Mouse (Mus musculus): ENCODE measurements around the gene Gramd1c.

Gene Gramd1c

DNA sequence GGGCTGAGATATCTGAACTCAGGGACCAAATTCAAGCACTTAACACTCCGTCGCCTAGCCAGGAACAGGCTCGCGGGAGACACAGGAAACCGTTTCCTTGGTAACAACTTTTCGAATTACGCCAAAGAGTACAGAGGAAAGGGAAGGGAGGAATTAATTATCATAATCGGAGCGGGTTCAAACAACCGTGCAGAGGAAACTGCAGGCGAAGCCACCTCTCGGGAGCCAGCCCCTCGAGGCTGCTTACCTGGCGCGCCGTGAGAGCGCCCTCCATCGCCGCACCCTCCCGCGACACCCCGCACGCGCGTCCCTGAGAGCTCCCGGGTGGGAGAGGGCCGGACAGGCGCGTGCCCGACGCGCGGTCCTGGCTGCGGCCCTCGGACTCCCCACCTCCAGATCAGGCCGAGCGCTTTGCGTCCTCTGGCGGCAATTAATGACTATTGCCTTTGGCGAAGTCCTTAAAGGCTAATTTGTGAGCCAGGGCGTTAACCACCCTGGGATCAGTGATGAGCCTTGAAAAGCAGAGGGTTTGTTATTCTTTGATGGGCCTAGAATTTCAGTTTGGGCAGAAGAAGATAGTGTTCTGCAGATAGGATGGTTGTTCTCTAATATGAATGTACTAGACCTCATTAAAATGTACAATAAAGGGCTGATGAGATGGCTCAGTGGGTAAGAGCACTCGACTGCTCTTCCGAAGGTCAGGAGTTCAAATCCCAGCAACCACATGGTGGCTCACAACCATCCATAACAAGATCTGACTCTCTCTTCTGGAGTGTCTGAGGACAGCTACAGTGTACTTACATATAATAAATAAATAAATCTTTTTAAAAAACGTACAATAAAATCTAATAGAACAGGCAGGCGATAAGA, at the start of gene Gramd1c:
TSS of gene Gramd1c (minus strand) at position 321 of the 870 bp plus-strand sequence.
- DNase-seq: peak; percentile 45

DNA sequence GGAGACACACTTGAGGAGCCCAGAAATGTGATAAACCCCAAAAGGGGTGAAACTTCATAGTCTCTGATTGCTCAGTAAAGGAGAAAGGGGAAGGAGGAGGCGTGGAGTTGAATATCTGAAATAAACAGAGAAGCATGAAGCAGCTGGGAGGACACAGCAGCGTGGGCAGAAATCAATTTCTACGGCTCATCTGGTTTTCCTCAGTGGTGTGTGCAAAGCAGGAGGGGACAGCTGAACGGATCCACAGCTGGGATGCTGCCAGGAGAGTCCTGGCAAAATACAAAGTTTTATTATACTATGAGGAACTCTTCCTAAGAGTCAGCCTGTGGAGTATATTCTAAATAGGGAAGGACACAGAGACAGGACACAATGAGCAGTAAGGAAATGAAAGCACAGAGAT, 45.9 kb upstream of the Gramd1c start:
- DNase-seq: no peak

GRCm38 (mm10) chr16:44105211-44105610, 42.1 kb upstream of the Gramd1c start:
- DNase-seq: peak; percentile 59

- DNase-seq: no peak
These were observed 40.9 kb upstream of the Gramd1c start for GRCm38 (mm10) chr16:44103806-44104766.

DNA sequence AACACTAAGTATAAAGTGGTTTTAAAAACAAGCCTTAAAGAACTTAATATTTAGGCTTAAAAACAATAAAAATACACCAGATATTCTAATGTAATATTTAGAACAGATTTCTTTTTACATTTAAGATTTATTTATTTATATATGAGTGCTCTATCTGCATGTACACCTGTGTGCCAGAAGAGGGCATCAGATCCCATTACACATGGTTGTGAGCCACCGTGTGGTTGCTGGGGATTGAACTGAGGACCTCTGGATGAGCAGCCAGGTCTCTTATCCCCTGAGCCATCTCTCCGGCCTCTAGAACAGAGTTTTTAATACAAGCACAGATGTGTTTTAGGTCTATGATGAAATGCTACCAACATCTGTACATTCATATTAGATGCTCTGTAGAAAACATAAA, 39.8 kb upstream of the Gramd1c start:
- DNase-seq: no peak

GRCm38 (mm10) chr16:44101181-44101710, 38.1 kb upstream of the Gramd1c start:
- DNase-seq: no peak

DNA sequence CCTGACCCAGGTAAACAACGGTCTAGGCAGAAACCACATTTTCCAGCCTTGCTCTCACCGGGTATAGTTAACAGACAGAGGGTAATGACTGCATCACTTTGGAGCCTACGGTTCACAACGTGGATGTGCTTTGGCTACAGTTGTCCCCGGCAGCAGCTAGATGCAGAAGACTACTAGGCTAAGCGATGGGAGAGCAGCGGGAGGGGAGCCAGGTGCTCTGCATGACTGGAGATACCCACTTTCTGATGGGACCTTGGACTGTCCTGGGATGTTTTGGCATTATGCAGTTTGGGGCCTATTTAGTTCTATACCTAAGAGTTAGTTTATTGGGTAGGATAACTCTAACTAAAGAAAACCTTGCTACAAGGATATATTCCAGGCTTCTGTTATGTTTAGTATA, 36.2 kb upstream of the Gramd1c start:
- DNase-seq: peak; percentile 32

DNA sequence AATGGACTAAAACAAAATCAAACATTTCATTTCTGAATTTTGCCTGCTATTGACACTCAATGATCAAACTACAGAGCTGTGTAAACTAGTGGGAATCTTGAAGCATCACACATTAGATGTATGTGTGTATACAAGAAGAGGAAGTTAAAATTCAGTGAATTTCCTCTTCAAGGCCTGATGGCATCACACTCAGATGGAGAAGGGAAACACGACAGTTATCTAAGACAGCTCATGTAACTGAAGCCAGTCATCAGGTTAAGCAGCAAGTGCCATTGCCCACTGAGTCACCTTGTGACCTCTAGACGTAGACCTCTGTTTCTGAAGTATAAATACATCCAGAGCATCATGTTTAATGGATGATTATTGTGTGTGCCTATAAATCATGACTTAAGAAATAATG, 24.5 kb upstream of the Gramd1c start:
- DNase-seq: no peak

DNA sequence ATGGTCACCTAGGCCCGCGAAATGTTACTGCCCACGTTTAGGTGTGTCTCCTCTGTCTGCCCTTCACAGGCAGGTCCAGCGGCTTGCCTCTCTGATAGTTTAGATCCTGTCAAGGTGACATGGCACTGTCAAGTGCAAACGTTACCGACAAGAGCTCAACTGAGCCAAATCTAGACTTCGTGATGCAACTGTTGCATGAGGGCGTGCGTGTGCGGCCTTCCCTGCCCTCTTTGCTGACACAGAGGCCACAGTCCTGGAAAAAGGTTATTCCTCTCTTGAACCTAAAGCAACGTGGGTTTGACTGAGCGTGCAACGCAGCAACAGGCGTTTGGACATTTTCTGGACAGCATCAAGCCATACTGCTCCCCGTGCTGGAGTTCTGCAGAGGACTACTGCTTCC, 1.8 kb downstream of the Gramd1c start:
- DNase-seq: no peak

DNA sequence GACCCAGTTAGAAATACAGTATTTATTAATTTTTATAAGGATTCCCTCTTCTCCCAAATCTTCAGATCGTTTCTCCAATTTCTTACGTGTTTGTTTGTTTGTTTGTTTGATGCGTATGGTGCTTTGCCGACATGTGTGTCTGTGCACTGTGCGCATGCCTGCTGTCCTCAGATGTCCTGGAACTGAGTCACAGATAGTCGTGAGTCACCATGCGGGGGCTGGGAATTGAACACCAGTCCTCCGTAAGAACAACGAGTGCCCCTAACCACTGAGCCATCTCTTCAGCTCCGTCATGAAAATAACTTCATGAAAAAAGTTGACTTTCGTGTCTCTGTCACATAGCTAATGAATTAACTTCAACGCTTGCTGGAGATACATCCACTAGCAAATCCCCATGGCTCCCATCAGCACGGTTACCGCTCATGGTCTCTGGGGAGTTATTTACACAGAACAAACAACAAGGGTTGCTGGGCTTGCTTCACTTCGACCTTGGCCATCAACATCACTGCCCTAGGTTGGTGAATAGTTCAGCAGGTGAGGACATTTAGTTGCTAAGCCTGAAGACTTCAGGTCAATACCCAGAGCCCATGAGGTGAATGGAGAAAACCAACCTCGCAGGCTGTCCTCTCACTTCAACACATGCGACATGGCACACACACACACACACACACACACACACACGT, 2.4 kb downstream of the Gramd1c start:
- no peak for DNase-seq

DNA sequence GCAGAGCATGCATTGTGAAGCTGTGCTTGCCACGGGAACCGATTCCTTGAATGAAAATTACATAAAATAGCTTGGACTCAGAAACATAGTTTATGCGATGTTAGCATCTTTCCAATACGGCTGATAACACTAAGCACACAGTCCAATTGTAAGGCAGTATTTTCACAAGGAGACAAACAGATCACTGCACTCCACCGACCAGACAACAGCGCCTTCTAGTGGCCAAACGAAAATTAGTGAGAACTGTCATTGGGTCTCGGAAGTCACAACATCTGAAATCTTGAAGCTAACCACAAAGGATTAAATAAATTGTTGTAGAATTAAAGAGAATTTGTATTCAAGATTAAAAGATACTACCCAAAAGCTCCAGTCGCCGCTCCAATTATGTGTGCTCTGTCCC, 4.4 kb downstream of the Gramd1c start:
- peak; percentile 75 for DNase-seq

DNA sequence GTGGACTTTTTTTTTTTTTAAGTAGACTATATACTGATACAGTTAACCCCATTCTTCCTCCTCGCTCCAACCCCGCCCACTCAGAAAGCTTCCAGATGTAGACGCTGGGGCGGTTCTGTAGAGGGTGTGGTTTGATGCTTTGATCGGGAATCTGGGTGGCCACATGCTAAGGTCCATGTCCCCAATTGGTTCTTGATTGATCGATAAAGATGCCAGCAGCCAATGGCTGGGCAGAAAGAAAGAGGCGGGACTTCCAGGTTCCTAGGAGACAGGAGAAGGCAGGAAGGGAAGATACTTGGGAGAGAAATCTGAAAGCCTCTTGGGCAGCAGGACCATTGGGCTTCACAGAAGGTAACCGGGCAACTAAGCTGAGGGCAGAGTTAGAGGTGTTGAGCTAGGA, 7.4 kb downstream of the Gramd1c start:
- no peak for DNase-seq

- DNase-seq: no peak
These were observed 9.9 kb downstream of the Gramd1c start for GRCm38 (mm10) chr16:44053265-44053664.

- no peak for DNase-seq
These were observed 10.8 kb downstream of the Gramd1c start for GRCm38 (mm10) chr16:44052390-44052789.

- no peak for DNase-seq
These were observed 13.0 kb downstream of the Gramd1c start for GRCm38 (mm10) chr16:44050139-44050538.

DNA sequence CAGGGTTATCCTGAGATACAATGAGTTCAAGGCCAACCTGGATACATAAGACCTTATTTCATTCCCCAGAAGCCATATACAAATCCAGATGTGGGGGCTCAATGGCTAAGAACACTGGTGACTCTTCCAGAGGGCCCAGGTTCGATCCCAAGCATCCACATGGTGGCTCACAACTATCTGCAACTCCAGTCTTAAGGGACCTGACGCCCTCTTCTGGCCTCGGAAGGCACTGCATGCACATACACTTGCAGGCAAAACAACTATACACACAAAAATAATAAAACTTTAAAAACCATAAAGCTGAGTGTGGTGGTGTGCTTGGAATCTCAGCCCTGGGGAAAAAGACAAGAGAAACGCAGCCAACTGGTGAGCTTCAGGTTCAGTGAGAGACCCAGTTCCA, 24.0 kb downstream of the Gramd1c start:
- no peak for DNase-seq

DNA sequence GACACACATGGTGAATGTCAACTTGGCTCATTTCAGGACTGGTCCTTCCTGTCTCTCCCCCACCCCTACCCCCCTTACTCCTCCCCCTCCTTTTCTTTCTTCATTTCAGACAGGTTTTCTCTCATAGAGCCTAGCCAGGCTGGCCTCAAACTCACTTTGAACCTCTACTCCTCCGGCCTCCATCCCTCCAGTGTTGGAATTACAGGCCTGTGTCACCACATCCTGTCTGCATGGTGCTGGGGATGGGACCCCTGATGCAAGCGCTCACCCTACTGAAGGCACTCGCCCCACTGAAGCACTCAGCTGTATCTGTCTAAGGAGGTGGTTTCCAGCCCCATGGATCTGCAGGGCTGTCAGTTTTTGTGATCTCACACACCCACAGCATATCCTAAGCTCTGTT, 27.9 kb downstream of the Gramd1c start:
- no peak for DNase-seq

GRCm38 (mm10) chr16:44033365-44033764, 29.8 kb downstream of the Gramd1c start:
- no peak for DNase-seq

DNA sequence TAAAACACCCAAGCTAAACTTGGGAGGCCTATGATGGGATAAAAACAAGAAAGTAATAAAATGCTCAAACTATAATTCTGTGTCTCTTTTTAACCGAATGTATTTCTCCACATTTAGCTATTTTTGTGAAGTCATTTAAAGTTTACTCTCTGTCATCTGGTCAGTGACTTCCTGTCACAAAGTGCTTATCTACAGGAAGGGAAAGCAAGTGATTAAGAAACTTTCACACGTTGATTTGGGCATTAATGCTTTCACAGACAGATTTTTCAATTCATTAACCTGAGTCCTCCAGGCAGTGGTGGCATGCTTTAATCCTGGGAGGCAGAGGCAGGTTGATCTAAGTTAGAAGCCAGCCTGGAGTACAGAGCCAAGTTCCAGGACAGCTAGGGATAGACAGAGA, 33.9 kb downstream of the Gramd1c start:
- DNase-seq: no peak

- DNase-seq: no peak
These were observed 36.3 kb downstream of the Gramd1c start for GRCm38 (mm10) chr16:44026822-44027221.

GRCm38 (mm10) chr16:44026210-44026609, 36.9 kb downstream of the Gramd1c start:
- DNase-seq: no peak

DNA sequence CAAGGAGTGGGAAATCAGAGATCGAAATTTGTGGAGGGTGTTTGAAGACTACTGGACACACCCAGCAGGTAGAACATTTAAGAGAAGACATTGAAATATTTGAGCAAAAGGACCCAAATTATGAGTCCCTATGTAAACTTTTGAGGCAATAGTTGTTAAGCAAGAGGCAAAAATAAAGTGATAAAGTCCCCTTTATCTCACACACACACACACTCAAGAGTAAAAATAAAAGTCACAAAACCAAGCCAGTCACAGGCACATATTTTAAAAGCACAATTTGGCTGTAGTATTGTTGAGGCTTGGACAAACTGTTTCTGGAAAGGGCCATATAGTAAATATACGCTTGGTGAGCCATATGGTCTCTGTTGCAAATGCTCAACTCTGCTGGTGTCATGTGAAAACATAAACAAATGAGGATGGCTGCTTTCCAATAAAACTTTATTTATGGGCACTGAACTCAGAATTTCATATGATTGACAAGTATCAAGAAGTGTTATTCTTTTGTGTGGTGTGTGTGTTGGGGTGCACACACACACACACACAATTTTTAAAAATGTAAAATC, 44.1 kb downstream of the Gramd1c start:
- DNase-seq: no peak

DNA sequence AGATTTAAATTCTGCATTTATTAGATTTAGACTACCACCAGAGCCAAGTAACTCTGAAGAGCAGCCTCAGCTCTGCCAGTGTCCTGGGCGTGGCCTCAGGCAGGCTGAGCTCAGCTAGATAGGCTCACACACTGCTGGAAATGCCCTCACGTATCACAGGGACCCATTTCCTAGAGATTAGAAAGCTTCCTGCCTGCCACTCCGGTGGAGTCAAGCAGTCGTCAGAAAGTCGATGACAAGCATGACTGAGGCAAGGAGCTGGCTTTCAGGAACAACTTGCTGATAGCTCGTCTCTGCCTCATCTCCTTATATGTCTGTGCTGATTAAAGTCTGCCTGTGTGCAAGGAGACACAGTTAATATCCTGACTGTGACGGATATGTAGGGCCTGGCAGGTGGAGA, 44.8 kb downstream of the Gramd1c start:
- no peak for DNase-seq
